Mouse (Mus musculus): ENCODE data around the gene Sft2d1. TPM values are rescaled to one million over a fixed set of nuclear protein-coding genes. Genes with fewer than 3 reads are reported as not detected.
"Not testable (repeated sequence)": the region's sequence is repeated elsewhere in the genome, so short reads cannot be mapped to it uniquely, and the experiment has no call there.

Sft2d1 gene
- polyA plus RNA-seq, 1 experiment, result 41.1 TPM

GRCm38 (mm10) chr17:8296313-8296844 is 14.5 kb upstream of the Sft2d1 start:
- no peak for TF ChIP-seq GATA1 (IDR thresholded peaks at IDR 0.05; ENCODE audit: low read length)

GRCm38 (mm10) chr17:8297746-8298145 is 13.2 kb upstream of the Sft2d1 start:
- no peak for TF ChIP-seq GATA1 (IDR thresholded peaks at IDR 0.05; ENCODE audit: low read length)

GRCm38 (mm10) chr17:8298281-8298680 is 12.6 kb upstream of the Sft2d1 start:
- TF ChIP-seq GATA1 (IDR thresholded peaks at IDR 0.05; ENCODE audit: low read length), result no peak

GRCm38 (mm10) chr17:8299524-8299923 is 11.4 kb upstream of the Sft2d1 start:
- no peak for TF ChIP-seq GATA1 (IDR thresholded peaks at IDR 0.05; ENCODE audit: low read length)

GRCm38 (mm10) chr17:8301515-8301914 is 9.4 kb upstream of the Sft2d1 start:
- no peak for TF ChIP-seq GATA1 (IDR thresholded peaks at IDR 0.05; ENCODE audit: low read length)

- TF ChIP-seq GATA1 (IDR thresholded peaks at IDR 0.05; ENCODE audit: low read length), result no peak
These were observed 8.0 kb upstream of the Sft2d1 start for GRCm38 (mm10) chr17:8302772-8303438.

- TF ChIP-seq GATA1 (IDR thresholded peaks at IDR 0.05; ENCODE audit: low read length), result no peak
These were observed 7.2 kb upstream of the Sft2d1 start for GRCm38 (mm10) chr17:8303671-8304070.

GRCm38 (mm10) chr17:8305801-8306200 is 5.1 kb upstream of the Sft2d1 start:
- TF ChIP-seq GATA1 (IDR thresholded peaks at IDR 0.05; ENCODE audit: low read length), result no peak

- no peak for TF ChIP-seq GATA1 (IDR thresholded peaks at IDR 0.05; ENCODE audit: low read length)
These were observed 849 bp downstream of the Sft2d1 start for GRCm38 (mm10) chr17:8311751-8312150.

- no peak for TF ChIP-seq GATA1 (IDR thresholded peaks at IDR 0.05; ENCODE audit: low read length)
These were observed 3.1 kb downstream of the Sft2d1 start for GRCm38 (mm10) chr17:8313976-8314375.

- no peak for TF ChIP-seq GATA1 (IDR thresholded peaks at IDR 0.05; ENCODE audit: low read length)
These were observed 5.3 kb downstream of the Sft2d1 start for GRCm38 (mm10) chr17:8316251-8316650.

GRCm38 (mm10) chr17:8328511-8329174 is 17.7 kb downstream of the Sft2d1 start:
- no peak for TF ChIP-seq GATA1 (IDR thresholded peaks at IDR 0.05; ENCODE audit: low read length)

- TF ChIP-seq GATA1 (IDR thresholded peaks at IDR 0.05; ENCODE audit: low read length), result no peak
These were observed 19.7 kb downstream of the Sft2d1 start for GRCm38 (mm10) chr17:8330602-8331001.

- TF ChIP-seq GATA1 (IDR thresholded peaks at IDR 0.05; ENCODE audit: low read length), result not testable (repeated sequence)
These were observed 26.3 kb downstream of the Sft2d1 start, which contains the start of gene Prr18 for GRCm38 (mm10) chr17:8337159-8337558. Gene Prr18, plus strand, starts transcription at chr17:8337459.

GRCm38 (mm10) chr17:8339666-8340374 is 28.9 kb downstream of the Sft2d1 start:
- no peak for TF ChIP-seq GATA1 (IDR thresholded peaks at IDR 0.05; ENCODE audit: low read length)
